Mouse (Mus musculus): ENCODE data around the gene Mecom.

DNA sequence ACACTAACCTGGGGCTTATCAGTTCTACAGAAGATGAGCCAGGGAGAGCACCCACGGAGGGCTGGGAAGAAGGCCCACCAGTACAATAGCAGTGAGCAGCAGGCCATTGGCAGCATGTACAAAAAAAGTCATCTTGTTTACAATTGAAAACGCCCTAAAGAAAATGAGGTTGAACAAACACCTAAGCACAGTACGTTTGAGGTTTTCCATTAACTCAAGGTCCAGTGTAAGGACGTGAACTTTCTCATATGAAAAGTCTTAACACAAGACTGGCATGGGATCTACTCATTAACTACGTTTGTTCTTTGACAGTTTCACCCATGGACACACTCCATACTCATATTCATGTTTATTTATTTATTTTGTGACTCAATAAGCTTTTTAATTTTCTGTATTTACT is 118.9 kb downstream of the Mecom start:
- no peak for TF ChIP-seq CTCF (IDR thresholded peaks at IDR 0.05; ENCODE audit: borderline replicate concordance, insufficient read depth, low read length)
- no peak for TF ChIP-seq POLR2A (IDR thresholded peaks at IDR 0.05; ENCODE audit: low read depth, low read length)
